Mouse (Mus musculus) CH12.LX (cell line): ENCODE data around the gene Ccdc66.

Experiments
- CHD1 ChIP-seq: IDR thresholded peaks from 2 replicates; pipeline ENCODE4 v1.6.1; 2012; ENCODE audit warnings: low read depth, low read length, improper control_type of control experiment, inconsistent platforms
- CTCF ChIP-seq, 2 experiments: IDR thresholded peaks in 1 of 2; conservative IDR thresholded peaks in 1 of 2; 2 replicates each; pipeline ENCODE4 v1.5.1; 2011 to 2012; ENCODE audit warnings: low read depth in 2 of 2, low read length in 2 of 2, improper control_type of control experiment in 1 of 2, inconsistent platforms in 1 of 2, mild to moderate bottlenecking in 1 of 2, moderate library complexity in 1 of 2
- E2F4 ChIP-seq: IDR thresholded peaks from 2 replicates; pipeline ENCODE4 v1.6.1; 2011; ENCODE audit warnings: low read depth, low read length, improper control_type of control experiment; ENCODE audit not compliant: insufficient replicate concordance
- EP300 ChIP-seq: IDR thresholded peaks from 2 replicates; pipeline ENCODE4 v1.6.1; 2011; ENCODE audit warnings: low read length, improper control_type of control experiment
- HCFC1 ChIP-seq: IDR thresholded peaks from 2 replicates; pipeline ENCODE4 v1.6.1; 2012; ENCODE audit warnings: low read depth, mild to moderate bottlenecking, inconsistent platforms, low read length, improper control_type of control experiment
- MAFK ChIP-seq: IDR thresholded peaks from 2 replicates; pipeline ENCODE4 v1.6.1; 2011; ENCODE audit warnings: low read length, improper control_type of control experiment; ENCODE audit not compliant: insufficient replicate concordance
- MAX ChIP-seq: IDR thresholded peaks from 2 replicates; pipeline ENCODE4 v1.6.1; 2011; ENCODE audit warnings: low read length, improper control_type of control experiment
- PAX5 ChIP-seq: IDR thresholded peaks from 2 replicates; pipeline ENCODE4 v1.6.1; 2012; ENCODE audit warnings: low read length, inconsistent platforms, mixed read lengths
- POLR2A ChIP-seq: IDR thresholded peaks from 2 replicates; pipeline ENCODE4 v1.6.1; 2011; ENCODE audit warnings: low read depth, mild to moderate bottlenecking, improper control_type of control experiment, low read length
- RCOR1 ChIP-seq: conservative IDR thresholded peaks from 2 replicates; pipeline ENCODE4 v1.6.1; 2012; ENCODE audit warnings: low read depth, mild to moderate bottlenecking, inconsistent platforms, low read length, improper control_type of control experiment
- SIN3A ChIP-seq: IDR thresholded peaks from 2 replicates; pipeline ENCODE4 v1.6.1; 2012; ENCODE audit warnings: low read length, improper control_type of control experiment, inconsistent platforms
- SMC3 ChIP-seq: IDR thresholded peaks from 2 replicates; pipeline ENCODE4 v1.6.1; 2011; ENCODE audit warnings: low read depth, low read length, improper control_type of control experiment
- TBP ChIP-seq: conservative IDR thresholded peaks from 2 replicates; pipeline ENCODE4 v1.6.1; 2011; ENCODE audit warnings: low read depth, low read length, improper control_type of control experiment
- USF1 ChIP-seq: IDR thresholded peaks from 2 replicates; pipeline ENCODE4 v1.6.1; 2014; ENCODE audit warnings: low read depth, mild to moderate bottlenecking, inconsistent platforms, low read length, improper control_type of control experiment

- TF ChIP-seq POLR2A = no peak
- TF ChIP-seq EP300 = no peak
- TF ChIP-seq CTCF (conservative IDR thresholded peaks at IDR 0.05 in 1 of 2, IDR thresholded peaks at IDR 0.05 in 1 of 2; ENCODE audit: low read depth in 2 of 2, low read length in 2 of 2) = no peak
- no peak for TF ChIP-seq SIN3A
- TF ChIP-seq USF1 = no peak
- TF ChIP-seq PAX5 = no peak
- no peak for TF ChIP-seq CHD1
- TF ChIP-seq MAX = no peak
- TF ChIP-seq MAFK = no peak
- no peak for TF ChIP-seq TBP
- no peak for TF ChIP-seq RCOR1
- TF ChIP-seq HCFC1 = no peak
- no peak for TF ChIP-seq E2F4
- TF ChIP-seq SMC3 = no peak
Measured at GRCm38 (mm10) chr14:27432064-27432463, 76.2 kb downstream of the Ccdc66 start.
